Mouse (Mus musculus) ES-Bruce4 (cell line): ENCODE results near the gene Hist1h2be. TPM values are rescaled to one million over a fixed set of nuclear protein-coding genes. Genes with fewer than 3 reads are reported as not detected.
"Not testable (repeated sequence)": the region's sequence is repeated elsewhere in the genome, so short reads cannot be mapped to it uniquely, and the experiment has no call there.

Source experiments
- H3K27ac ChIP-seq: 2 replicates; pipeline ENCODE4 v1.5.1; 2012; ENCODE audit warnings: low read length, inconsistent platforms; ENCODE audit not compliant: insufficient read depth
- H3K27me3 ChIP-seq: 2 replicates; pipeline ENCODE4 v1.6.1; 2012; ENCODE audit warnings: mild to moderate bottlenecking, low read length, inconsistent platforms; ENCODE audit not compliant: control insufficient read depth, poor library complexity, insufficient read depth, severe bottlenecking
- H3K36me3 ChIP-seq: 2 replicates; pipeline ENCODE4 v1.6.1; 2012; ENCODE audit warnings: inconsistent platforms, mild to moderate bottlenecking, low read length, moderate library complexity; ENCODE audit not compliant: control insufficient read depth, poor library complexity, insufficient read depth, severe bottlenecking
- H3K4me1 ChIP-seq: one replicate; pipeline ENCODE4 v1.8.1; 2011; ENCODE audit warnings: low read length; ENCODE audit not compliant: control insufficient read depth, insufficient read depth
- H3K4me3 ChIP-seq: 2 replicates; pipeline ENCODE4 v1.5.1; 2011; ENCODE audit warnings: low read depth, mild to moderate bottlenecking, low read length
- H3K9ac ChIP-seq: 2 replicates; pipeline ENCODE4 v1.6.1; 2012; ENCODE audit warnings: low read depth, mild to moderate bottlenecking, inconsistent platforms; ENCODE audit not compliant: poor library complexity, severe bottlenecking
- H3K9me3 ChIP-seq: replicated peaks from 2 replicates; pipeline ENCODE4 v1.6.1; 2012; ENCODE audit warnings: mild to moderate bottlenecking, low read length, inconsistent platforms; ENCODE audit not compliant: control insufficient read depth, poor library complexity, insufficient read depth, severe bottlenecking
- CTCF ChIP-seq: IDR thresholded peaks from one replicate; pipeline ENCODE4 v1.8.1; 2011; ENCODE audit warnings: low read depth, low read length
- EP300 ChIP-seq: IDR thresholded peaks from 2 replicates; pipeline ENCODE4 v1.6.1; 2011; ENCODE audit warnings: low read depth, low read length; ENCODE audit not compliant: insufficient read depth
- POLR2A ChIP-seq: IDR thresholded peaks from one replicate; pipeline ENCODE4 v1.8.1; 2011; ENCODE audit warnings: low read length; ENCODE audit not compliant: insufficient read depth
- polyA plus RNA-seq: library from polyadenylated mRNA; stranded (reverse); fragments of >200 nt; gene quantifications from 2 replicates; pipeline ENCODE4 v1.2.4, GENCODE M21; 2011; ENCODE audit warnings: low read depth; ENCODE audit not compliant: missing spikeins, insufficient read depth, insufficient read length

The Hist1h2be gene
- polyA plus RNA-seq, 1 experiment: 1.8 TPM

- H3K9me3 ChIP-seq, H3K36me3 ChIP-seq, H3K27me3 ChIP-seq, H3K4me1 ChIP-seq: not testable (repeated sequence)
- TF ChIP-seq EP300 (0 out of 2 replicates have a peak, but pooled peaks have one; percentile 56), POLR2A (peak; percentile 97)
- Histone ChIP-seq H3K9ac (peak within 1 kb of the TSS; percentile 99), H3K27ac (peak within 1 kb of the TSS; percentile 99), H3K4me3 (peak within 1 kb of the TSS; percentile 75)
Observed at GRCm38 (mm10) chr13:23535137-23536075, 85.5 kb downstream of the Hist1h2be start, which contains the start of gene Hist1h3g. Gene Hist1h3g, plus strand, starts transcription at chr13:23535422.

- no peak for TF ChIP-seq CTCF
- TF ChIP-seq POLR2A: peak; percentile 11
- Histone ChIP-seq H3K27ac (peak overlapping the region; percentile 99), H3K4me1 (peaks cover 1% of the 10 kb centered on the region), H3K4me3 (peak overlapping the region; percentile 75), H3K36me3 (no peaks in the 10 kb centered on the region), H3K27me3 (no peaks in the 10 kb centered on the region), H3K9me3 (no peaks in the 10 kb centered on the region), H3K9ac (peak overlapping the region; percentile 99)
Observed at GRCm38 (mm10) chr13:23534368-23535131, 86.4 kb downstream of the Hist1h2be start.

Other genes starting within 250 kb of the Hist1h2be start
- gene Abt1, start 197.3 kb downstream of the Hist1h2be start, polyA plus RNA-seq: 10.0 and 10.3 TPM in 2 replicates
- gene Btn1a1, start 155.2 kb downstream of the Hist1h2be start, polyA plus RNA-seq: 0.40 and 0.46 TPM in 2 replicates
- 0.91 and 1.9 TPM in 2 replicates for gene Btn2a2, start 132.3 kb downstream of the Hist1h2be start, polyA plus RNA-seq
- gene Hist1h4h, start 90.1 kb downstream of the Hist1h2be start, polyA plus RNA-seq: 16.9 and 19.1 TPM in 2 replicates
- gene Hist1h2af, start 87.2 kb downstream of the Hist1h2be start, polyA plus RNA-seq: 68.8 and 97.9 TPM in 2 replicates
- 8.9 and 16.9 TPM in 2 replicates for gene Hist1h3g, start 85.7 kb downstream of the Hist1h2be start, polyA plus RNA-seq
- gene Hist1h2bh, start 77.7 kb downstream of the Hist1h2be start, polyA plus RNA-seq: 3.9 and 4.2 TPM in 2 replicates
- gene Hist1h3f, start 77.1 kb downstream of the Hist1h2be start, polyA plus RNA-seq: 1.5 TPM in 1 of 2 replicates, not detected in the other
- gene Hist1h4f, start 69.5 kb downstream of the Hist1h2be start, polyA plus RNA-seq: 24.1 and 31.1 TPM in 2 replicates
- gene Hist1h1d, start 67.9 kb downstream of the Hist1h2be start, polyA plus RNA-seq: 1.6 and 2.0 TPM in 2 replicates
- gene Hist1h3e, start 58.8 kb downstream of the Hist1h2be start, polyA plus RNA-seq: 14.3 and 15.4 TPM in 2 replicates
- gene Hist1h2ae, start 49.9 kb downstream of the Hist1h2be start, polyA plus RNA-seq: 5.0 and 8.2 TPM in 2 replicates
- 13.4 and 16.7 TPM in 2 replicates for gene Hist1h2bg, start 49.7 kb downstream of the Hist1h2be start, polyA plus RNA-seq
- gene Hist1h2bf, start 46.9 kb downstream of the Hist1h2be start, polyA plus RNA-seq: 21.5 and 23.2 TPM in 2 replicates
- gene Hist1h2ad, start 46.7 kb downstream of the Hist1h2be start, polyA plus RNA-seq: 2.0 TPM in 1 of 2 replicates, not detected in the other
- gene Hist1h3d, start 45.4 kb downstream of the Hist1h2be start, polyA plus RNA-seq: 3.2 and 4.7 TPM in 2 replicates
- 4.3 and 4.8 TPM in 2 replicates for gene Hist1h4d, start 39.5 kb downstream of the Hist1h2be start, polyA plus RNA-seq
- 6.9 and 8.4 TPM in 2 replicates for gene Hist1h1e, start 1.4 kb upstream of the Hist1h2be start, polyA plus RNA-seq
- 0.37 and 0.91 TPM in 2 replicates for gene Hist1h2ac, start 62.8 kb upstream of the Hist1h2be start, polyA plus RNA-seq
- 9.1 and 10.6 TPM in 2 replicates for gene Hist1h2bc, start 63.1 kb upstream of the Hist1h2be start, polyA plus RNA-seq
- gene Hist1h1t, start 74.7 kb upstream of the Hist1h2be start, polyA plus RNA-seq: not detected in 2 replicates
- 1.3 and 2.5 TPM in 2 replicates for gene Hist1h4c, start 77.3 kb upstream of the Hist1h2be start, polyA plus RNA-seq
- not detected in 2 replicates for gene Hfe, start 89.7 kb upstream of the Hist1h2be start, polyA plus RNA-seq
- gene Hist1h1c, start 117.7 kb upstream of the Hist1h2be start, polyA plus RNA-seq: 10.8 and 13.3 TPM in 2 replicates
- gene Hist1h3c, start 124.5 kb upstream of the Hist1h2be start, polyA plus RNA-seq: 3.6 and 8.6 TPM in 2 replicates
- gene Hist1h2bb, start 125.6 kb upstream of the Hist1h2be start, polyA plus RNA-seq: 9.8 and 11.5 TPM in 2 replicates
- 11.9 and 17.9 TPM in 2 replicates for gene Hist1h2ab, start 130.0 kb upstream of the Hist1h2be start, polyA plus RNA-seq
- 5.0 and 9.4 TPM in 2 replicates for gene Hist1h3b, start 131.1 kb upstream of the Hist1h2be start, polyA plus RNA-seq
- 28.2 and 29.2 TPM in 2 replicates for gene Hist1h4b, start 135.9 kb upstream of the Hist1h2be start, polyA plus RNA-seq
- gene Hist1h4a, start 140.1 kb upstream of the Hist1h2be start, polyA plus RNA-seq: 3.1 and 4.5 TPM in 2 replicates
- 5.4 TPM in 1 of 2 replicates, not detected in the other for gene Hist1h3a, start 141.3 kb upstream of the Hist1h2be start, polyA plus RNA-seq
- gene Hist1h1a, start 142.5 kb upstream of the Hist1h2be start, polyA plus RNA-seq: 7.8 and 8.6 TPM in 2 replicates
- not detected in 2 replicates for gene Trim38, start 148.8 kb upstream of the Hist1h2be start, polyA plus RNA-seq
- not detected in 2 replicates for gene Slc17a2, start 185.9 kb upstream of the Hist1h2be start, polyA plus RNA-seq
- not detected in 2 replicates for gene Slc17a3, start 218.3 kb upstream of the Hist1h2be start, polyA plus RNA-seq
- gene Slc17a1, start 246.6 kb upstream of the Hist1h2be start, polyA plus RNA-seq: not detected in 2 replicates